Mouse (Mus musculus) embryonic stem cell, embryonic (primary cell): Measurements from ENCODE around the gene Sdccag8.

ENCODE experiments used
- CTCF ChIA-PET, 4 experiments: fragments of 300-600 bp in 2 of 4; fragments of 350-600 bp in 2 of 4; sonication (Branson Sonifier 250); formaldehyde crosslinking; loops; one replicate each; lab custom pipeline; 2022; ENCODE audit warnings: inconsistent platforms in 2 of 4; lab: Charles Lee
- POLR2A ChIA-PET, 4 experiments: fragments of 300-600 bp in 2 of 4; fragments of 350-600 bp in 2 of 4; sonication (Branson Sonifier 250); formaldehyde crosslinking; loops; one replicate each; lab custom pipeline; 2022; ENCODE audit warnings: antibody characterized with exemption in 4 of 4, inconsistent platforms in 1 of 4; lab: Charles Lee

The Sdccag8 gene

GRCm38 (mm10) chr1:176851401-176851800 lies 36.9 kb downstream of the Sdccag8 start:
- POLR2A ChIA-PET, result interaction anchor here in 1 of 4 experiments (0.9 kb wide), 1 partner anchor 37 kb away, joined by 3 read pairs; the partner anchor contains the start of gene Sdccag8
- CTCF ChIA-PET, result no interaction called here

GRCm38 (mm10) chr1:176852813-176853590 lies 38.5 kb downstream of the Sdccag8 start:
- ChIA-PET CTCF (no interaction called here), POLR2A (interaction anchor here in 1 of 4 experiments (0.7 kb wide), 1 partner anchor 123 kb away, joined by 3 read pairs; no protein-coding TSS in a partner anchor)

- CTCF ChIA-PET, result interaction anchor here in 1 of 4 experiments (0.5 kb wide), 1 partner anchor 241 kb away, joined by 5 read pairs; no protein-coding TSS in a partner anchor
- POLR2A ChIA-PET, result no interaction called here
Observed at GRCm38 (mm10) chr1:176861981-176862644, 47.7 kb downstream of the Sdccag8 start.

- ChIA-PET POLR2A (no interaction called here), CTCF (interaction anchor here in 2 of 4 experiments (0.6 kb wide), 2 partner anchors 187 to 628 kb away, joined by 4 read pairs; no protein-coding TSS in a partner anchor)
Observed at GRCm38 (mm10) chr1:176870501-176870900, 56.0 kb downstream of the Sdccag8 start.

- CTCF ChIA-PET, result no interaction called here
- POLR2A ChIA-PET, result interaction anchor here in 2 of 4 experiments (0.5 to 0.6 kb wide), 2 partner anchors 11 to 128 kb away, joined by 3 to 5 read pairs; no protein-coding TSS in a partner anchor
Observed at GRCm38 (mm10) chr1:176871975-176872374, 57.5 kb downstream of the Sdccag8 start.

- CTCF ChIA-PET, result no interaction called here
Observed at GRCm38 (mm10) chr1:176873463-176873862, 59.0 kb downstream of the Sdccag8 start.

GRCm38 (mm10) chr1:176874155-176874554 lies 59.7 kb downstream of the Sdccag8 start:
- CTCF ChIA-PET, result no interaction called here
- POLR2A ChIA-PET, result no interaction called here

More at GRCm38 (mm10) chr1:176873463-176873862, 59.0 kb downstream of the Sdccag8 start:
- POLR2A ChIA-PET, result no interaction called here

GRCm38 (mm10) chr1:176877756-176878155 lies 63.3 kb downstream of the Sdccag8 start:
- ChIA-PET POLR2A (no interaction called here), CTCF (interaction anchor here in 1 of 4 experiments (1.0 kb wide), 1 partner anchor 312 kb away, joined by 3 read pairs; no protein-coding TSS in a partner anchor)

- POLR2A ChIA-PET, result no interaction called here
- CTCF ChIA-PET, result no interaction called here
Observed at GRCm38 (mm10) chr1:176879005-176879404, 64.5 kb downstream of the Sdccag8 start.

GRCm38 (mm10) chr1:176879614-176880013 lies 65.2 kb downstream of the Sdccag8 start:
- CTCF ChIA-PET, result interaction anchor here in 1 of 4 experiments (0.7 kb wide), 1 partner anchor 369 kb away, joined by 3 read pairs; no protein-coding TSS in a partner anchor
- POLR2A ChIA-PET, result interaction anchor here in 1 of 4 experiments (0.7 kb wide), 1 partner anchor 113 kb away, joined by 3 read pairs; no protein-coding TSS in a partner anchor

GRCm38 (mm10) chr1:176880101-176880500 lies 65.6 kb downstream of the Sdccag8 start:
- POLR2A ChIA-PET, result interaction anchor here in 1 of 4 experiments (0.7 kb wide), 1 partner anchor 113 kb away, joined by 3 read pairs; no protein-coding TSS in a partner anchor
- CTCF ChIA-PET, result interaction anchor here in 1 of 4 experiments (0.7 kb wide), 1 partner anchor 368 kb away, joined by 3 read pairs; no protein-coding TSS in a partner anchor

- CTCF ChIA-PET, result no interaction called here
- POLR2A ChIA-PET, result interaction anchor here in 1 of 4 experiments (0.5 kb wide), 1 partner anchor 420 kb away, joined by 3 read pairs; no protein-coding TSS in a partner anchor
Observed at GRCm38 (mm10) chr1:176880943-176881342, 66.5 kb downstream of the Sdccag8 start.

- CTCF ChIA-PET, result no interaction called here
- POLR2A ChIA-PET, result no interaction called here
Observed at GRCm38 (mm10) chr1:176885207-176885933, 70.9 kb downstream of the Sdccag8 start.

GRCm38 (mm10) chr1:176886002-176886401 lies 71.5 kb downstream of the Sdccag8 start:
- POLR2A ChIA-PET, result no interaction called here
- CTCF ChIA-PET, result no interaction called here

- ChIA-PET CTCF (no interaction called here), POLR2A (no interaction called here)
Observed at GRCm38 (mm10) chr1:176903741-176904140, 89.3 kb downstream of the Sdccag8 start.

GRCm38 (mm10) chr1:176915946-176916345 lies 101.5 kb downstream of the Sdccag8 start:
- ChIA-PET CTCF (interaction anchor here in 1 of 4 experiments (0.6 kb wide), 1 partner anchor 328 kb away, joined by 3 read pairs; no protein-coding TSS in a partner anchor), POLR2A (interaction anchor here in 1 of 4 experiments (0.6 kb wide), 1 partner anchor 123 kb away, joined by 3 read pairs; no protein-coding TSS in a partner anchor)

GRCm38 (mm10) chr1:176919486-176919885 lies 105.0 kb downstream of the Sdccag8 start:
- CTCF ChIA-PET, result no interaction called here

GRCm38 (mm10) chr1:176922842-176923241 lies 108.4 kb downstream of the Sdccag8 start:
- CTCF ChIA-PET, result no interaction called here
- POLR2A ChIA-PET, result no interaction called here

More at GRCm38 (mm10) chr1:176919486-176919885, 105.0 kb downstream of the Sdccag8 start:
- POLR2A ChIA-PET, result no interaction called here
